Mouse (Mus musculus): ENCODE data around the gene Prickle1.
A peak's percentile ranks its signal among the peaks of the same experiment; 100 is the strongest.

Prickle1 gene

GRCm38 (mm10) chr15:93554203-93554851, 41.4 kb downstream of the Prickle1 start:
- DNase-seq (ENCODE audit: extremely low spot score, low spot score) = no peak

DNA sequence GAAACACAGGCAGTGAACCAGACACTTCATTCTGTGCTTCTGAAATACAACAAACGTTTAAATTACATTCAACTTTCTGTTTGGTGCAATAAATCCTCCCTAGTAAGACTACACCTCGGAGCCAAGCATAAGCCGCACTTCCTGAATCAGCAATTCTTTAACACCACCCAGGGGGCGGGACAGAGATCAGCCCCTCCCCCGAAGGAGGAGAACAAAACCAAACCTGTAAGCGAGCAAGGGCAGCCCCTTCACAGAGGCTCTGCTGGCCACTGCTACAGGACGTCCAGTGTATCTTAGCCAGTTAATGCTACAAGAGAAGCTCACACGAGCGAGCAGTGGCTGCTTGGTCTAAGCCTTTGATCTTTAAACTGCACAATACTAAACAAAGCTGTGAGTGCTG, 43.5 kb downstream of the Prickle1 start:
- DNase-seq (ENCODE audit: extremely low spot score, low spot score) = peak; percentile 56

DNA sequence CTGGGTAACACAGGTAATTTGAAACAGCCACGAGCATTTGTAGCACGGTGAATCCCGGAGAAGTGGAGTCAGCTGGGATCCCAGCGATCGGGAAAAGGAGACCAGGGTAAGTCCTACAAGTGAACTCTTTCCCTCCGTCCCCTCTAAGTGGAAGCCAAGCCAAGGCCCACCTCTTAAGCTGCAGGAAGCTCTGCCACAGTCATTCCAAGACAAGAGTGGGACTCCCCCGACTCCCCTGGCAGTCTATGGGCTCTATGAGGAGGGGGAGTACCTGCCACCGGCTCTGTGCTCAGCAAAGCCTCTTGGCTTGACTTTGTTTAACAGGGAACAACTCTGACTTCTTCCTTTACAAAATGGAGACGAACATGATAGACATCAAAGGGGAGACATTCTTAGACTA, 47.4 kb downstream of the Prickle1 start:
- DNase-seq (ENCODE audit: extremely low spot score, low spot score) = no peak

DNA sequence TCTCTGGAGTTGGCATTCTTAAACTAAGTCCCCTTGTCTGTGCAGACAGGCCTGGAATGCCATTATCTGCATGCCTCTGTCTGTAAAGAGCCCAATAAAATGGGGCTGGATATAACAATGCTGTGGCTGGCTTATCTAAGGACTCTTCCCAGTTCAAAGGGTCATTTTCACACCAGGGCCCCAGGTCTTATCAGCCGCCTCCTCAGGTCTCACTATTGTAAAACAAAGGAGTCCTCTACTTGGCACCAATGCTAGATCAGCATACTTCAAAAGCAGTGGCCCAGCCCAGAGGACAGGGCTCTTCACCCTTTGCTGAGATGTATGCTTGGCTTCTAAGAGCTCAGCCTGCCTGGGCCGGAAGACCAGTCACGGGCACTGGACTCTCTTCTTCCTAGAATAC, 56.3 kb downstream of the Prickle1 start:
- no peak for DNase-seq (ENCODE audit: extremely low spot score, low spot score)

DNA sequence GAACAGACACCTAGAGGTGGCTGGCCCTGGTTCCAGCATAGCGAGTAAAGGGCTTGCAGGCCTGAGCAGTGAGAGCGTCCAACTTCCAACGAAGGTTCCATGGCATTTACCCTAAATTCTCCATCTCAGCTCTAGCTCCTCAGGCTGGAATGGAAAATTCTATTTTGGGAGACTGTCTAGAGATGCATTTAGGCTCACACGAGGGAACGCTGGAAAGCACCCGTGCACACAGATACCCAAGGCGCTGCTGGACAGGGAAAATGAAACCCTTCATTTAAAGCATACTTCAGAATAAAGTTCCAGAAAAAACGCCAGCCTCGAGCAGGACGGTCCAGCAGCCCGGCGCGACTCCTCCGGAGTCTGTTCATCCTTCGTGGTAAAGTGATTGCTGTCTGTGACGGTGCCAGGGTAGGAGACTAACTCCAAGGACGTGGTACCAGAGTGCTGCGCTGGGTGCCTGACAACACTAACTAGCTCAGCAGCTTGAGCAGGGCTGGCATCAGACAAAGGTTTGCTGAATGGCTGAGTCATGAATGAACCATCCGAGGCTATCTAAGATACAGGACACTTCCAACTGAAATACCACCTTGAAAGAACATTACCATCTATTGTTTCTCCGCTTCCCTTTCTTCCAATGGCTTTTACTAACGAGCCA, 57.0 kb downstream of the Prickle1 start:
- DNase-seq (ENCODE audit: extremely low spot score, low spot score) = no peak

GRCm38 (mm10) chr15:93537745-93538144, 57.9 kb downstream of the Prickle1 start:
- DNase-seq (ENCODE audit: extremely low spot score, low spot score) = no peak

DNA sequence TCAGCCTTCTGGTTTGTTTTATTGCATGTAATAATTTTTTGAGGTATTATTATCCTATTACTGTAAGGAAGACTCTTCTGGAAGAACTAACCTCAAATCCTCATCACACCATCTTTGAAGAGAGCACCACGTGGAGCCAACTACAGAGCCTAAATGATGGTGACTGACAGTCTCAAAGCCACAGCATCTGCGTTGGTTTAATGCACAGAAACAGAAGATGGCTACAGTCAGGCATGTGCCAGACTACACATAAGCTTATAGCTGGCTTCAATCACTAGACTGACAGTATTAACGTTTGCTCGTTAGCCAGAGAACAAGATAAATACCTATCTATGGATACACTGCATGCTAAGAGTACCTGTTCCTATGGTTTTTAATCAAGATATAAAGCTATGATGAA, 59.5 kb downstream of the Prickle1 start:
- DNase-seq (ENCODE audit: extremely low spot score, low spot score) = no peak

DNA sequence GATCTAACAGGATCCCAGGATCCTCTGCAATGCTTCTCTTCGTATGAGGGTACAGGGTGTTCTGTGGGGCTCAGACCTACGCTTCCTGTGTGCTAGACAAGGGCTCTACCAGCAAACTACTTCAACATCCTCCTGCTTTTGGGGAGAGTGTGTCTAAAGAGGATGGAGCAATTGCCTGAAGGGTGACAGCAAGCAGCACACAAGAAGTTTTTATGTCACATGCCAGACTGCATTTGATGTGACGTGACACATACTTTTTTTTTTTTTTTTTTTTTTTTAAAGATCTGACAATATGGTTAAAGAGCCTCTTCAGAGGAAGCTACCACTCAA, 65.0 kb downstream of the Prickle1 start:
- DNase-seq (ENCODE audit: extremely low spot score, low spot score) = no peak

DNA sequence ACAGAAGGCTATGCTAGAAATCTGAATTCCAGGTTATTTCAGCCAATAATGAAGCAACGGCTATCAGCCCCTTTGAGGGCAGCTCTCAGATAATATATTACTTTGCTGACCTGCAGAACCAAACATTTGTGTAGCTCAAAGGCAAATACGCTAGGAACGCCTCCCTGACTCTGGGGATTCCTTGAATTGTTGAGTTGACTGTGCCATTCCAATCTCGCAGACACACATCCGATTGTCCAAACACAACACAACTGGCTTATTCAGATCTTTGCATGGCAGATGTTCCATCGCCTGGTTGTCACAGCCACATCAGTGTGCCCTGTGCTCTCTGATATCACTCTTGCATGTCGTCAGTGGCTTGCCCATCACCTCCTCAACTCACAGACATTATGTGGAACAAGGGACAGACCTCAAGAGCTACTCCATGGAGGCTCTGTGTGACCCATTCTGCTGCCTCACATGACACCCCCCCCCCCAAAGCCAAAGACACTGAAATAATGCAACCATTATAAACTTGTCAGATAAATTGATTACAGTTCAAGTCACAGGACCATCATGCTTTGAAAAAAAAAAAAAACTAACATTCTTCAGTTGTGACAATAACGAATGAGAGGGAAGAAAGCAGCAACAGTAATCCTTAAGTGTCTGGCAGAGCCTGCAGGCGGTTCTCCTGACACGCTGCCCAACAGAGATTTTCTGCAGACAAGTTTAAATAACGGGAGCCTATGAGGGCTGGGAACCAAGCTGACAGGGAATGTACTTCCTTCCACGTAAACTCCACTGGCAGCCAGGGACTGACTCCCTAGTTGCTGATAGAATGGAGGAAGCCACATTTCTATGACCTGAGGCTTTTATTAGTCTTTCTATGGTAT, 65.6 kb downstream of the Prickle1 start:
- DNase-seq (ENCODE audit: extremely low spot score, low spot score) = no peak

- DNase-seq (ENCODE audit: extremely low spot score, low spot score) = no peak
These were observed 70.3 kb downstream of the Prickle1 start for GRCm38 (mm10) chr15:93525305-93525917.

- no peak for DNase-seq (ENCODE audit: extremely low spot score, low spot score)
These were observed 73.9 kb downstream of the Prickle1 start for GRCm38 (mm10) chr15:93521787-93522180.

DNA sequence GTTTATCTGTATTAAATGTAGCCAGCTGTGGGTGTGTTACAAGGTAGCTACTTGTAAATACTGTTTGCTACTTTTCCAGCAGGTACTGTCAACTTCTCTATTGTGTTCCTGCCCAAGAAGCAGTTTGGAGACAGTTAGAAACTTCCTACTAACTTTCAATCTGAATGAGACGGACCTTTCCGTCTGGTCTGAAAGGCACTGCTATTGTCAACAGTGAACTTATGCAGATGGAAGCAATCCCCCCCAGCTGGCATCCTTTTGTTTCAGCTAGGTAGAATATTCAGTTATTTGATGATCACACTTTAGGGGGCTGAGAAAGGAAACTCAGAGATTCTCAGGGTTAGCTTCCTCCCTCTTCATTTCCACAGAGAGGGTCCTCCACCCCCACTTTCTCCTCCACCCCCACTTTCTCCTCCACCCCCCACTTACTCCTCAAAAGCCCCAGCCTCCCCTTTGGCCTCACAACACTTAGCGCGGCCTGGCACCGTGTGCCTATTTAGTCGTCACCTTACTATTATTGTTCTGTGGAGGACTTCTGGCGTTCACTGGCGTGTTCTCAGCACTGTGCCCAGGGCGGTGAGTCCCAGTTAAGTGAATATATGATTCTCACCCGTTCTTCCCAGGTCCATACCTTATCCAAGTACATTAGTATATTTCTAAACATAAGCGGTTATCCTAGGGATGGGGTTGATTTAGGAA, 74.5 kb downstream of the Prickle1 start:
- DNase-seq (ENCODE audit: extremely low spot score, low spot score) = no peak

- no peak for DNase-seq (ENCODE audit: extremely low spot score, low spot score)
These were observed 75.6 kb downstream of the Prickle1 start for GRCm38 (mm10) chr15:93519836-93520826.

DNA sequence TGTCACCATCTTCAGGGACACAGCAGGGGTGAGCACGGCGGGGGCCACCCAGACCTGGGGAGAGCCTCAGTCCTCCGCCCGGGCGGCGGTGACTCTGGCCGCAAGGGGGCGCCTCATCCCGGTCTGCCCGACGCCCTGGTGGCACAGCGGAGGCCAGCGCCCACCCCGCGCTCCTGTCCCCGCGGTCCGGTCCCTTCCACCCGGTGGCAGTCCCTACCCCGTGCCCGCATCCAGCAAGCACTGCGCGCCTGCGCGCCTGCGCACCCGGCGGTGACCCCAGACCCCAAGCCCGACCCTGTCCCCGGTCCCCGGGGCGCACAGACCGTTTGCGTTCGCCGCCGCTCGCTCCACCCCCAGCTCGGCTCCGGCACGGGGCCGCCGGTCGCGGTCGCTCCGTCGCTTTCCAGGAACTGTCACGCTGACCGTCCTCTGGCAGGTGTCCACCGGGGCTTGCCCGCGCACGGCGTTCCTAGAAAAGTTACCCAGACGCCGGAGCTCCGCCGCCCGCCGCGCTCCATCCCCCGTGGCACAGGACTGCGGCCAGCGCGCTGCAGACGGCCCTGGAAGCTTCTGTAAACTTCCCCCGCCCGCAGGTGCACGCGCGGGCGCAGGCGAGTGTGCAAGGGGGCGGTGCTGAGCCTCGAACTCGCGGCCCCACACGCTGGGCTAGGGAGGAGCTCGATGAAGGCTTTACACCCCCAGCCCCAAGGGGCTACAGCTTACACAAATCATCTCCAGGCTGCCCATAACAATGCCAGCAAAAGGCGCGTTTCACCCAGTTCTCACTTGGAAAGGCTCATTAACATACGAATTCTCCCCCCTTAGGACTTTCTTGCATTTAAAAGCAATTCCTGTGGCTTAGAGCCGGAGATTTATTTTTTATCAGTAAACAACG, 76.5 kb downstream of the Prickle1 start:
- peak; percentile 86 for DNase-seq (ENCODE audit: extremely low spot score, low spot score)

DNA sequence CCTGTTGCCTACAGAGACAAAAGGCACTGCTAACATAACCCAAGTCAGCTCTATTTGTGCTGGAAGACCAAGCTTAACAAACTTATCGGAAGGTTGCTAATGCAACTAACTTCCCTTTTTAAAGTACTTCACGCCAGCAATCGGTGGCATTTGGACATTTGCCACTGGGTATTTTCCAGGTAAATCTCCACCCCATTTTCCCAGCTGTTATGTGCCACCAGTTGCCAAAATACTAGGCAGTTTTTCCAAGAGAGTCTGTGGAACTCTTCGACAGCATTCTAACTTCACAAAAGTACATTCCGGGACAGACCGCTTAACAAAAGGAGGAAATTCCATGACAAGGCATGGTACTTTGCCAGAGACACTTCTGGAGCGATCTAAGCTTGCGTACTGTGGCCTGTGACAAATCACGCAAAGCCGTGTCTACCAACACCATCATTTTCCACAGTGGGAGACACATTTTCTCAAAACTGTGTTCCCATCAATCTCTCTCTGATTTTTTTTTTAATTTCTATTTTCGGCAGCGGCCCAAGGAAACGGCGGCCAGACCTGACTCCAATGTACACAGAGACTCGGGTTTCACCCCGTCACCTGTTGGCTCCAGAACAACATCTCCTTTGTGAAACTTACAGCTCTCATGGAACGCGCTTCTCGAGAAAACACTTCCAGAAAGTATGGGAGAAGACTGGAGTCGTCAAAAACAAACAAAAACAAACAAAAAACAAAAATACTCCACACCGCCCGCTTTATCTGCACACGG, 77.4 kb downstream of the Prickle1 start:
- peak; percentile 36 for DNase-seq (ENCODE audit: extremely low spot score, low spot score)

- no peak for DNase-seq (ENCODE audit: extremely low spot score, low spot score)
These were observed 78.6 kb downstream of the Prickle1 start for GRCm38 (mm10) chr15:93517022-93517565.

GRCm38 (mm10) chr15:93515316-93515715, 80.4 kb downstream of the Prickle1 start:
- no peak for DNase-seq (ENCODE audit: extremely low spot score, low spot score)

GRCm38 (mm10) chr15:93513939-93514341, 81.8 kb downstream of the Prickle1 start:
- peak; percentile 53 for DNase-seq (ENCODE audit: extremely low spot score, low spot score)

Measured in neural tube, embryonic 10.5 days (tissue).